Mouse (Mus musculus) E14TG2a.4 (cell line): ENCODE results near the gene Wdr95.

Experiments used
- H3K27me3 ChIP-seq: 2 replicates; pipeline ENCODE4 v1.6.1; 2014; ENCODE audit warnings: low read length, control low read depth; ENCODE audit not compliant: insufficient read depth
- H3K36me3 ChIP-seq: 2 replicates; pipeline ENCODE4 v1.6.1; 2014; ENCODE audit warnings: low read length, control low read depth; ENCODE audit not compliant: insufficient read depth
- H3K4me1 ChIP-seq: replicated peaks from 2 replicates; pipeline ENCODE4 v1.6.1; 2014; ENCODE audit warnings: low read depth, low read length, control low read depth
- H3K4me3 ChIP-seq: replicated peaks from 2 replicates; pipeline ENCODE4 v1.5.1; 2014; ENCODE audit warnings: mild to moderate bottlenecking, low read length
- H3K9me3 ChIP-seq: 2 replicates; pipeline ENCODE4 v1.6.1; 2014; ENCODE audit warnings: low read length, control low read depth
- CTCF ChIP-seq: conservative IDR thresholded peaks from 2 replicates; pipeline ENCODE4 v1.5.1; 2014; ENCODE audit warnings: low read length
- NANOG ChIP-seq: IDR thresholded peaks from 2 replicates; pipeline ENCODE4 v1.6.1; 2014; ENCODE audit warnings: borderline replicate concordance, low read length, mixed read lengths
- POU5F1 ChIP-seq: IDR thresholded peaks from 2 replicates; pipeline ENCODE4 v1.6.1; 2014; ENCODE audit warnings: low read length, borderline replicate concordance

Wdr95 gene

DNA sequence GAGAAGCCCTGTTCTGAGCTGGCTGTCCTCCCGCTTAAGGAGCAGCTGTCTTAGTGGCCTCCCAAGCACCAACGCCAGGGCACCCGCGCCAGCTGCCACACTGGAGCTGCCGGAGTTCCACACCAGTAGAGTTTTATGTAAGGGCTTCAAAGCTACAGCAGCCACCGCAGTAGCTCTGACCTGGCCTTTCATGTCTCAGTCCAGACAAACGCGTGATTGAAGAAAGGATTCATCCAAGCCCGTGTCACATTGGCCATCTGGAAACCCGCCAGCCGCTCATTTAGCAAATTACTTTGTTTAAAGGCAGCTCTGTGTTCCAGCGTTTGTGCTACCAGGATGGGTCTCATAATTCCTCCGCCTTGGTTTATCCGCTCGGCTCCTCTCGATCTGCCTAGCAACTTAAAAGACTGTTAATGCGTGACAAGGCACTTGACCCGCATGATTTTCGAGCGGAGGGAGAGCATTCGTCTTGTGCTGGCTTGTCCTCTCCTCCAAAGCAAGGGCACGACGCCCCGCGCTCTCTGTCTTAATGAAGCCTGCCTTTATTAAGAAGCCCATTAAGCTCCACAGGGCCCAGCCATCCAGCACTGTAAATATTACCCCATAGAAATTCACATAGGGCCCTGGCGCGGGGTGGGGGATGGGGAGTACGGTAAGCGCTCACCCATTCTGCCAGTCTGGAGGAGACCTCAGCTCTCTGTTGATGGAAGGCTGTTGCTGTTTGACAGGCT is at the start of gene Wdr95:
Wdr95 (plus strand) TSS at position 681 of the 731 bp plus-strand sequence.
- Histone ChIP-seq H3K4me3 (peak within 1 kb of the TSS; percentile 50), H3K36me3 (no peaks in the 10 kb centered on the region), H3K4me1 (peaks cover 60% of the 10 kb centered on the region), H3K9me3 (peaks cover 5% of the 10 kb centered on the region), H3K27me3 (peaks cover 15% of the 10 kb centered on the region)
- TF ChIP-seq CTCF: no peak
- no peak for TF ChIP-seq NANOG
- TF ChIP-seq POU5F1: no peak

DNA sequence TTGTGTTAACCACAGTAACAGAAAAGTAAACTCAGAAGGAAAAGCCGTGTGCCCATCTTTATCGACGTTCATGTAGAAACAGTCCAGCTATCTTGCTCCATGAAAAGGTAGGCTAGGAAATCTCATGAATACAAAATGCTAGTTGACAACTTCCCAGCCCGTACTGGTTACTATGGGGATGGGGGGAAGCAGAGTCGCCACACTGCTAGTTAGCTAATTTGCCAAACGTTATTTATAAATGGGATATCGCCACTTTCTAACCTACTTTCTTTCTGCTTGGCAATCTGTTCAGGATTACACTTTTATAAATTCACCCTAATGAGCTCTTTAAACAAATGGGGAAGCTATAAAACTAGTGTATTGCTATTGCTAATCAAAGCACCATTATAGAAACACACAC is 46.6 kb upstream of the Wdr95 start:
- Histone ChIP-seq H3K4me3 (no peak overlapping the region), H3K4me1 (peaks cover 8% of the 10 kb centered on the region), H3K27me3 (peaks cover 3% of the 10 kb centered on the region), H3K36me3 (no peaks in the 10 kb centered on the region), H3K9me3 (peaks cover 5% of the 10 kb centered on the region)
- TF ChIP-seq NANOG (no peak), POU5F1 (no peak), CTCF (no peak)

DNA sequence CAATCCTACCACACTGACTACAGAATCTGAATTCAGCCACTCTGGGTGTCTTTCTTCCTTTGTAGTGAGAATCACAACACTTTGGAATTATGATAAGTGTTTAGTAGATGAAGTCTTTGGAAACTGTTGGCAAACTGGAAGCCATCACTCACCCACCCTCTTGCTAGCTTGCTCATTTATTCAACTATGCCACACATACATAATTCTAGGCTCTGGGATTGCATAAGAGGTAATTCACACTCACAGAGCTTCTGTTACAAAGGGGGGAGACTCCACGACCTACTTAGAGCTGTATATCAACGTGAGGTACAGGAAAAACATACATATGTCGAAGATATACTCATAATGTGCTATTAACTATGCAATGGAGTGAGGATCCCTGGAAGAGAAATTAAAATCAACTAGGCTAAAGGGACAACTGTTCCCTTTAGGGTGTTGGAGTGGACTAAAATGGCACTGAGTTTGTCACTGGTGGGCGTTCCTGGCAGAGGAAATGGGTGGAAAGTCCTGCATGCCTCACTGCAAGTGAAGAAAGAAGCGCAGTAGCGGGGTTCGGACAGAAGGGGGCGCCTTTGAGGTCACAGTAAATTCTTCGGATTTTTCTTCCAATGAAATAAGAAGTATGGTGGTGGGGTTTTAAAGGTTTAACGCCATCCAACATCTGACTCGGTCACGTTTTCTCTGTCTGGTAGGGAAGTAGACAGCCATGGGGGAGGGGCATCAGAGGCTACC is 45.0 kb upstream of the Wdr95 start:
- peaks cover 3% of the 10 kb centered on the region for H3K27me3 ChIP-seq
- H3K4me1 ChIP-seq: peaks cover 13% of the 10 kb centered on the region
- TF ChIP-seq NANOG: no peak
- peak; percentile 85 for TF ChIP-seq CTCF
- H3K4me3 ChIP-seq: no peak overlapping the region
- no peaks in the 10 kb centered on the region for H3K9me3 ChIP-seq
- H3K36me3 ChIP-seq: no peaks in the 10 kb centered on the region

DNA sequence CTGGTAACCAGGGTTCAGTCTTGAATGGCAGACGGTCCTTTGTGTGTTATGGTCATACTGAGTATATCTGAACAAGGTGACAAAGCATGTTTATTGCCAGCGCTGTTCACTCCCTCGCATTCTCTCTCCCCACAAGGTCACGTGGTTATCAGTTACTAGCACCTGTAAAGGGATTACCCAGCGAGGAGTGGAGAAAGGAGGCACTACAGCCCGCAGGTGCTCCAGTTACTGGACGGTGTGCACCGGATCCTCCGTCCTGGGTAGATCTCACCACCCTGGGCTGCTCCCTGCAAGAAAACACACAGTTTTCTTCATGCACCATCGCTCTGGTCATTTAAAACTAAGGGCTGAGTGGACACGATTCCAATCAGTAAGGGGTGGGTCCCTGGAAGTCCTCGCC is 44.2 kb upstream of the Wdr95 start:
- no peaks in the 10 kb centered on the region for H3K36me3 ChIP-seq
- peaks cover 3% of the 10 kb centered on the region; the same call in 1 of the 2 replicates for H3K27me3 ChIP-seq
- peaks cover 21% of the 10 kb centered on the region for H3K4me1 ChIP-seq
- H3K4me3 ChIP-seq: no peak overlapping the region
- no peaks in the 10 kb centered on the region for H3K9me3 ChIP-seq
- TF ChIP-seq CTCF: no peak
- TF ChIP-seq POU5F1: no peak
- no peak for TF ChIP-seq NANOG

DNA sequence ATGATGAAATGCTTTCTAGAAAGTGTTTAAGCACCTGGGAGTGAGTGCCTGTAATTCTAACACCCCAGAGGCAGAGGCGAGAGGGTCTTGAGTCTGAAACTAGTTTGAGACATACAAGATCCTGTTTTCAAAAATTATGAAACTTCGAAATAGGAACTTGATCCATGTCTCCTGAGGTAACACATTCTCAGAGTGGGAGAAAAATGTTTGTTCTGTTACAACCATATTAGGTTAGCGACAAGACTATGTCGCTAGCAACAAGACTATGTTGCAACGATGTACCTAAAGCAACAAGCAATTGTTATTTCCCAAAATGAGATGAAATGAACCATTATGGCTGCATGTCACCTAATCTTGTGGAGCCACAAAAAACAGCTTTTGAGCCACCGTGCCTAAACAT is 43.0 kb upstream of the Wdr95 start:
- H3K4me1 ChIP-seq: peaks cover 27% of the 10 kb centered on the region
- H3K27me3 ChIP-seq: peaks cover 3% of the 10 kb centered on the region; the same call in 1 of the 2 replicates
- no peaks in the 10 kb centered on the region for H3K36me3 ChIP-seq
- H3K9me3 ChIP-seq: no peaks in the 10 kb centered on the region
- no peak for TF ChIP-seq POU5F1
- no peak for TF ChIP-seq CTCF
- TF ChIP-seq NANOG: no peak
- no peak overlapping the region for H3K4me3 ChIP-seq

DNA sequence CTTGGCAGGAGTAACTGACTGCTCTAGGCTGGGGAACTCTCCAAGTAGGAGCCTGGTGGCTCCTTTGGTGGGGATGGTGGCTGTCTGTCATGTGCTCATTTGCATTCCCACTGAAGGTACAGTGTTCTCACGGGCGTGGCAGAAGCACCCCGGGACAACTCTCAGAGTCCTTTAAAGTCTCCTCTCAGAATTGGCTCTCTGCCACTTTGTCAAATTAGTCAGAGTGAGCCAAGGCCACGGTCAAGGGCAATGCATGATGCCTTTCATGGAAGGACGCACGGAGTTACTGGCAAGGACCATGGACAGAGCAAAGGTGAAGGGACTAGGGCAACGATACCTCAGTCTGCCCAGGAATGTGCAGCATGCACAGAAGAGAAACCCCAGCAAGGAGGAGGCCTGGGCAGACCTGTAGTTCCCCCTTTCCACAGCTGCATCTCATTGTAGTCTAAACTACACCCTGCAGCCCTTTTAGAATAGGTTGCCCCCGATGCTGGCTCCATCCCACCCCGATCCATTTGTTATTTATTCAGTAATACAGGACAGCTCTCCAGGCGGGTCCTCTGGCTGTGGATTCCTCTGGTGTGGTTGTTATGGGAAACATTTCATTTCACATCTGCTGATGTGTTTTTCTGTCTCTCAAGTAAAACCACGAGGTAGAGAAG is 40.0 kb upstream of the Wdr95 start:
- no peaks in the 10 kb centered on the region for H3K36me3 ChIP-seq
- H3K27me3 ChIP-seq: peaks cover 3% of the 10 kb centered on the region; the same call in 1 of the 2 replicates
- H3K4me3 ChIP-seq: no peak overlapping the region
- peaks cover 33% of the 10 kb centered on the region for H3K4me1 ChIP-seq
- no peaks in the 10 kb centered on the region for H3K9me3 ChIP-seq
- TF ChIP-seq CTCF (no peak), NANOG (no peak), POU5F1 (no peak)

DNA sequence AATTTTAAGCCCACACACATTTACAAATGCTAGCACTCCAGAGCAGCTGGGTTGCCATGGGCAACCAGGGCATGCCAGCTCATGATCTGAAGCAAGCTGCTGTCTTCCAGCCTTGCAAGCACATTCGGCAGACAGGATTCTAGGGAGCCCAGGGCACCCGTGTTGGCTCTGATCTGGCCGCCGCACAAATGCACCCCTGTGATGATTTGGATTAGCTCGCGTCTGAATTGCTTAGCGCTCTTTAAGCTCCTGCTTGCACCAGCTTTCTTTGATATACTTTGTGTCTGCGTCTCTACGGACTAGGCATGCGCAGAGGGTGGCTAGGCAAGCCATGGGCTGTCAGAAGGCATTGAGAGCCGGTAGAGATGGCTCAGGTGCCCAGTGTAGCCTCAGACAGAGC is 39.3 kb upstream of the Wdr95 start:
- TF ChIP-seq POU5F1 (no peak), NANOG (no peak), CTCF (no peak)
- Histone ChIP-seq H3K4me1 (peaks cover 29% of the 10 kb centered on the region), H3K27me3 (peaks cover 3% of the 10 kb centered on the region; the same call in 1 of the 2 replicates), H3K4me3 (0 out of 2 replicates have a peak overlapping the region, but pooled peaks have one; percentile 17), H3K36me3 (no peaks in the 10 kb centered on the region), H3K9me3 (no peaks in the 10 kb centered on the region)

DNA sequence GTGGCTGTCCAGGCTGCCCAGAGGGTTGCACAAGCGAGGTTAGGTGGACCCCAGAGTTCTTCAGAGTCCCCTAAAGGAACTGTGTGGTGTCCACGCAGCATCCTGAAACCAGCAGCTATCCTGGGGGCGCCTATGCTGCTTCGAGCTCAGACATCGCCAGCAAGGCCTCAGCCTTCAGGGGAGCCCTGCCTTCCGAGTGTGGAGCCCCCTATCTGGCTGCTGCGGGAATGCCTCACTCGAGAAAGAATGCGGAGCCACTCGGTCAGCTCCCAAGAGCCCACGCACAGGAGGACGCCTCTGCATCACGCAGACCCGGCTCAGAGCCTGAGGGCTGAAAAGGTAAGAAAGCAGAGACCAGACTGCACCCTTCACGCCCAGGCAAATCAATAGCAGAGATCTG is 38.2 kb upstream of the Wdr95 start:
- H3K4me1 ChIP-seq: peaks cover 25% of the 10 kb centered on the region
- H3K27me3 ChIP-seq: peaks cover 3% of the 10 kb centered on the region; the same call in 1 of the 2 replicates
- peak overlapping the region; percentile 41; the same call in 1 of the 2 replicates for H3K4me3 ChIP-seq
- TF ChIP-seq CTCF: peak; percentile 41
- no peak for TF ChIP-seq NANOG
- no peaks in the 10 kb centered on the region for H3K9me3 ChIP-seq
- no peaks in the 10 kb centered on the region for H3K36me3 ChIP-seq
